Mouse (Mus musculus): Measurements from ENCODE around the gene Lbhd2. TPM values are rescaled to one million over a fixed set of nuclear protein-coding genes. Genes with fewer than 3 reads are reported as not detected.

The Lbhd2 gene
- total RNA-seq, 1 experiment, result 0.36 TPM

DNA sequence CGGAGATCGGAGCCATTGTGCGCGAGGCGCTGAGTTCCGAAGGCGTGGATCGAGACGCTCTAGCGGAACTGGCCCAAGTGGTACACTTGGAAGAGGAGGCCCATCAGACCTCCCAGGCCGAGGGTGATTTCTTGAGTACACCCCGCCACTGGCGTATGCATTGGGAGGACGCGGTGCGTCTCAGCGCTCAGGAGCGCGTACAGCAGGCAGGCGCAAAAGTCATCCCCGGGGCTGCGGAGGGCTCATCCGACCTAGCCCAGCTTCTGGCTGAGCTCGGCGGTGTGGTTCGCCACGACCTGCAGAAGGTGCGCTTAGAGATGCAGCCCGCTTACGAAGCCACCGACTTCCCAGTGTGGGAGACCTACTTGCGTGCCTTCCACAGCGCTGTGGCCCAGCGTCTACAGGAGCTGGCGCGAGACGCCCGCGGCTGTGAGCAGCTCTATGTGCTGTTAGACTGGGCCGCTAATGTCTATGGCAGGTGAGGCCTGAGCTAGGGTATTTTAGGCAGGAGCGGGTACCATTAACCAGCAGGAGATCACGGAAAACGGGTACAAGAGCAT, 17.0 kb downstream of the Lbhd2 start:
- no peak for DNase-seq (ENCODE audit: low read depth, low spot score)
- peak overlapping the region; percentile 15; the same call in 1 of the 2 replicates for H3K9ac ChIP-seq (ENCODE audit: insufficient read depth, low read depth, low read length, poor library complexity, severe bottlenecking)
- in situ Hi-C loops (cut with MboI; ENCODE audit: low sequenced_read_pairs in 2 of 2, unreplicated experiment in 2 of 2), result no loop called here

DNA sequence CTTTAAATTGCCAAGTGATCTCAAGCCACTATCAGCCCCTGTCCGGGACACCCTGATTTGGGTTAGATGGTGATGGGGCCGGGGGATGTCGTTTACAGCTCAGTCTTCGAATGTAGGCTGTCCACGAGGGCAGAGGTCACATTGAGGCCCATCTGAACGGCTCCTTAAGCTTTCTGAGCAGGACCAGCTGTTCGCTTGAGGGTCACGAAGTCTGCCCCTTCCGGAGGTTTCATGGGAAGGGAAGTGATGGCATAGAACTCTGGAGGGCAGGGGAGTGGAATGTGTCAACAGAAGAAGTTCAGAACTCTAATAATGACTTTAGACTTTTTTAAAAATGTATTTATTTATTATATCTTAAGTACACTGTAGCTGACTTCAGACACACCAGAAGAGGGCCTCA, 17.9 kb downstream of the Lbhd2 start:
- no peaks in the 10 kb centered on the region for H3K9me3 ChIP-seq (ENCODE audit: control insufficient read depth, insufficient read depth, low read depth, low read length)
- in situ Hi-C loops (cut with MboI; ENCODE audit: low sequenced_read_pairs in 2 of 2, unreplicated experiment in 2 of 2), result no loop called here
- no peaks in the 10 kb centered on the region for H3K36me3 ChIP-seq (ENCODE audit: control insufficient read depth, insufficient read depth, low read length, poor library complexity, severe bottlenecking)
- no peak overlapping the region for H3K27ac ChIP-seq (ENCODE audit: insufficient read depth, low read depth, low read length, poor library complexity, severe bottlenecking)
- no peak for TF ChIP-seq CHD2 (IDR thresholded peaks at IDR 0.05; ENCODE audit: low read depth, low read length)
- no peak for TF ChIP-seq HCFC1 (IDR thresholded peaks at IDR 0.05; ENCODE audit: borderline replicate concordance, insufficient read depth, low read length)
- TF ChIP-seq ZNF384 (IDR thresholded peaks at IDR 0.05; ENCODE audit: low read depth, low read length), result no peak
- TF ChIP-seq ZC3H11A (IDR thresholded peaks at IDR 0.05; ENCODE audit: borderline replicate concordance, low read depth, low read length), result no peak
- TF ChIP-seq MAFK (IDR thresholded peaks at IDR 0.05; ENCODE audit: insufficient read depth, low read depth, low read length), result no peak
- H3K4me3 ChIP-seq (ENCODE audit: insufficient read depth in 1 of 2, low read depth in 1 of 2, low read length in 2 of 2, poor library complexity in 1 of 2, severe bottlenecking in 1 of 2), result no peak overlapping the region
- H3K4me1 ChIP-seq (ENCODE audit: control insufficient read depth in 2 of 2, insufficient read depth in 2 of 2, low read length in 2 of 2, poor library complexity in 1 of 2), result peaks cover 0 to 5% of the 10 kb centered on the region in 2 experiments; a peak in 1 of 4 replicates
- no peak overlapping the region for H3K9ac ChIP-seq (ENCODE audit: insufficient read depth, low read depth, low read length, poor library complexity, severe bottlenecking)
- DNase-seq (ENCODE audit: low read depth, low spot score), result no peak

More for the DNA sequence above, 17.0 kb downstream of the Lbhd2 start:
- peaks cover 0 to 3% of the 10 kb centered on the region in 2 experiments; a peak in 1 of 4 replicates for H3K4me1 ChIP-seq (ENCODE audit: control insufficient read depth in 2 of 2, insufficient read depth in 2 of 2, low read length in 2 of 2, poor library complexity in 1 of 2)
- no peak for TF ChIP-seq MAFK (IDR thresholded peaks at IDR 0.05; ENCODE audit: insufficient read depth, low read depth, low read length)
- no peak for TF ChIP-seq HCFC1 (IDR thresholded peaks at IDR 0.05; ENCODE audit: borderline replicate concordance, insufficient read depth, low read length)
- no peak for TF ChIP-seq ZC3H11A (IDR thresholded peaks at IDR 0.05; ENCODE audit: borderline replicate concordance, low read depth, low read length)
- TF ChIP-seq CHD2 (IDR thresholded peaks at IDR 0.05; ENCODE audit: low read depth, low read length), result no peak
- TF ChIP-seq ZNF384 (IDR thresholded peaks at IDR 0.05; ENCODE audit: low read depth, low read length), result no peak
- no peaks in the 10 kb centered on the region for H3K36me3 ChIP-seq (ENCODE audit: control insufficient read depth, insufficient read depth, low read length, poor library complexity, severe bottlenecking)
- no peaks in the 10 kb centered on the region for H3K9me3 ChIP-seq (ENCODE audit: control insufficient read depth, insufficient read depth, low read depth, low read length)
- peak overlapping the region; percentile 31 to 44; a peak in 3 of 4 replicates for H3K4me3 ChIP-seq (ENCODE audit: insufficient read depth in 1 of 2, low read depth in 1 of 2, low read length in 2 of 2, poor library complexity in 1 of 2, severe bottlenecking in 1 of 2)
- no peak overlapping the region for H3K27ac ChIP-seq (ENCODE audit: insufficient read depth, low read depth, low read length, poor library complexity, severe bottlenecking)

DNA sequence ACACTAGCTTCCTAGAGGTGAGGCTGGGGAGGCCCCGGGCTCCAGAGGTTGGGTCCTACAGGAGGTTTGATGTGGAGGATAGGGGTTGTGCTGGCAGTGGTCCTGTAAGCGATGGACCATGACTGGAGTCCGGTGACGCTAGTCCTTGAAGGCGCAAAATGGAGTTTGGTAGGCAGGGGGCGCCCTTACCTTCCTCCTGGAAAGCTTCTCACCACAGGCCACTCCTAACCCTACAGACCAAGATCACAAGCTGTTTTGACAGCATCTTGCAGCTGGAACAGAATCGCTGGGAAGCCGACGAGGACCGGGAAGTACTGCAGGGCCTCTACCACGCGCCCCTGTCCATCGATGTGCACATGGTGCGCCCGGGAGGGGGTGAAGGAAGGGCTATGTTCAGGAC, 18.6 kb downstream of the Lbhd2 start:
- H3K27ac ChIP-seq (ENCODE audit: insufficient read depth, low read depth, low read length, poor library complexity, severe bottlenecking), result no peak overlapping the region
- H3K9ac ChIP-seq (ENCODE audit: insufficient read depth, low read depth, low read length, poor library complexity, severe bottlenecking), result no peak overlapping the region
- no peaks in the 10 kb centered on the region for H3K9me3 ChIP-seq (ENCODE audit: control insufficient read depth, insufficient read depth, low read depth, low read length)
- peaks cover 0 to 10% of the 10 kb centered on the region in 2 experiments; a peak in 1 of 4 replicates for H3K4me1 ChIP-seq (ENCODE audit: control insufficient read depth in 2 of 2, insufficient read depth in 2 of 2, low read length in 2 of 2, poor library complexity in 1 of 2)
- no peak overlapping the region for H3K4me3 ChIP-seq (ENCODE audit: insufficient read depth in 1 of 2, low read depth in 1 of 2, low read length in 2 of 2, poor library complexity in 1 of 2, severe bottlenecking in 1 of 2)
- no peaks in the 10 kb centered on the region for H3K36me3 ChIP-seq (ENCODE audit: control insufficient read depth, insufficient read depth, low read length, poor library complexity, severe bottlenecking)
- in situ Hi-C loops (cut with MboI; ENCODE audit: low sequenced_read_pairs in 2 of 2, unreplicated experiment in 2 of 2), result no loop called here
- TF ChIP-seq ZC3H11A (IDR thresholded peaks at IDR 0.05; ENCODE audit: borderline replicate concordance, low read depth, low read length), result peak; percentile 56; the same call in 1 of the 2 replicates
- TF ChIP-seq MAFK (IDR thresholded peaks at IDR 0.05; ENCODE audit: insufficient read depth, low read depth, low read length), result no peak
- no peak for DNase-seq (ENCODE audit: low read depth, low spot score)

DNA sequence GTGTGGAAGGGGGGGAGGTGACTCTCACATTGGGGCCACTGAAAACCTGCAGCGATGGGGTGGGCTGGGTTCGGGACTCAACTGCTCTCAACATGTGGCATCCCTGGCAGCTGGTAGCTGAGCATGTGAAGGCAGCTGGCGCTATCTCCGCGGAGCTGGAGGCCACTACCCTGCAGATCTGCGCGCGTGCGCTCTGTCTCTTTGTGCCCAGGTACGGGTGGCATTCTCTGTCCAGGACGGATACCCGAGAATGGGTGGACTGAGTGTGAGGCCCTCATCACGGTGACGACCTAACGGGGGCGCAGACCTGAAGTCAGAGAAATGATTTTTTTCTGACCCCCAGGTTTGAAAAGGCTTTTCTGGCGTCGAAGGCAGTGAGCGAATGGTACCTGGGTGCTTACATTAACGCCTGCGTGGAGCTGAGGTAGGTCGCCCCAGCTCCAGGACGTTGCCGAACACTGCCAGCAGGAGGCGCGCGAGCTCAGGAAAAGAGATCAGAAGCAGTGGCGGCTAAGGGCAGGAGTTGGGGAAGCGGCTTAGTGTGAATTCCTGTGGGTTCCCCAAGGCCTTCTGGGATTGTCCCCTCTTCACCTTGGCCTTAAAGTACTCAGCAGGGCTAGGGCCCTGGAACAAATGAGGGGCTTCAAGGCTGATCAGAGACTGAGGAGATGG, 19.3 kb downstream of the Lbhd2 start:
- no peak overlapping the region for H3K27ac ChIP-seq (ENCODE audit: insufficient read depth, low read depth, low read length, poor library complexity, severe bottlenecking)
- H3K4me1 ChIP-seq (ENCODE audit: control insufficient read depth in 2 of 2, insufficient read depth in 2 of 2, low read length in 2 of 2, poor library complexity in 1 of 2), result peaks cover 0 to 14% of the 10 kb centered on the region in 2 experiments; a peak in 1 of 4 replicates
- in situ Hi-C loops (cut with MboI; ENCODE audit: low sequenced_read_pairs in 2 of 2, unreplicated experiment in 2 of 2), result no loop called here
- no peaks in the 10 kb centered on the region for H3K36me3 ChIP-seq (ENCODE audit: control insufficient read depth, insufficient read depth, low read length, poor library complexity, severe bottlenecking)
- H3K4me3 ChIP-seq (ENCODE audit: insufficient read depth in 1 of 2, low read depth in 1 of 2, low read length in 2 of 2, poor library complexity in 1 of 2, severe bottlenecking in 1 of 2), result no peak overlapping the region
- no peaks in the 10 kb centered on the region for H3K9me3 ChIP-seq (ENCODE audit: control insufficient read depth, insufficient read depth, low read depth, low read length)
- H3K9ac ChIP-seq (ENCODE audit: insufficient read depth, low read depth, low read length, poor library complexity, severe bottlenecking), result no peak overlapping the region
- DNase-seq (ENCODE audit: low read depth, low spot score), result peak; percentile 81
- peak; percentile 82 for TF ChIP-seq ZC3H11A (IDR thresholded peaks at IDR 0.05; ENCODE audit: borderline replicate concordance, low read depth, low read length)
- TF ChIP-seq MAFK (IDR thresholded peaks at IDR 0.05; ENCODE audit: insufficient read depth, low read depth, low read length), result no peak

Data from ES-E14 (cell line).